Mouse (Mus musculus) spleen, embryonic (tissue): ENCODE data around the gene Nanos1.

Experiments used
- CTCF ChIA-PET: fragments of 350-600 bp; sonication (Branson Sonifier 250); formaldehyde crosslinking; loops from one replicate; lab custom pipeline; 2022; lab: Charles Lee

The Nanos1 gene

DNA sequence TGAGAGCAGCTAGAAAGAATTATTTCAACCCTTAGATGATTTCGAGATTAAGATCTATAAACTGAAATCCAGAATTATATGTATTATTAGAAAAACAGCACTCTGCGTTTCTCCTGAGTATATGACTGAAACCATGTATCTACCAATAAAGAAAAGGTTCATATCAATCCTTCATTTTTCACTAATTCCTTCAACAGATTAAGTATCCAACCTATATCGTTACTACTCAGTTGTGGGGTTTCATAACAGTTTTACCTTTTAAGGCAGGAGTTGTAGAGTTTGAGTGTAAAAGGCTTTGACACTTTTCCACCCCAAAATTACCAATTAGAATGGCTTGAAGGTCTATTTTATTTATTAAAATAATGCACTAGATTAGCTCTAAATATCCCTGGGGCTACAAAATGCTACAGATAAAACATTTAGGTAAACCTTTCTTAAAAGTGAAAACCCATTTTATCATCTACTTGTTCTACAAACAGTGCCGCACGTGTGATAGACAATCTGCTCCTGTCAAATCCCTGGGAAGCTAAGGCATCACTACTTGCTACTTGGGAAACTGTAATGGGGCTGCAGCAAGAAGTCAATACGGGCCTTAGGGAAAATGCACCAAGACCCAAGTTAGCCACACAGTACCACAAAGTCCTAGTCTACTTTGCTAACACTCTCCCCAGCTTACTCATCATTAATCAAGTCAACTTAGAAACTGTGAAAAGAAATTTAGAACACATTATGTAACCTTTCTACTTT is 32.6 kb downstream of the Nanos1 start:
- CTCF ChIA-PET = interaction anchor here (0.6 kb wide), 1 partner anchor 245 kb away, joined by 3 read pairs; no protein-coding TSS in a partner anchor

DNA sequence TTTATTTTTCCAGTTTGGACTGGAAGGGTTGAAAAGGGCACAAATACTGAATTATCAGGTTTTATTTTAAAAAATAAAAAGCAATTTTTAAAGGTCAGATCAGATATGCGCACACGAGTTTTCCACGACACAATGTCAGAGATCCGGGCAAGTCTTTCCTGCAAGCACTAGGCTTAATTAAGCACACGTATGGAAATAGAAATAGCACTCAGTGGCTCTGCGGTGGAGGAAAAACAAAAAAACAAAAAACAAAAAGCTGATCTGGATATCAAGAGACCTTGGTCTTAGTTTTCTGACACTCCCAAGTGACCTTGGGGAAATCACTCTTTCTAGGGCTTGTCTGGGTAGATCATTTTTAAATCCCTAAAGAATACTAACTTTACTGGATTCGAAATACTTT is 33.7 kb downstream of the Nanos1 start:
- CTCF ChIA-PET = no interaction called here

DNA sequence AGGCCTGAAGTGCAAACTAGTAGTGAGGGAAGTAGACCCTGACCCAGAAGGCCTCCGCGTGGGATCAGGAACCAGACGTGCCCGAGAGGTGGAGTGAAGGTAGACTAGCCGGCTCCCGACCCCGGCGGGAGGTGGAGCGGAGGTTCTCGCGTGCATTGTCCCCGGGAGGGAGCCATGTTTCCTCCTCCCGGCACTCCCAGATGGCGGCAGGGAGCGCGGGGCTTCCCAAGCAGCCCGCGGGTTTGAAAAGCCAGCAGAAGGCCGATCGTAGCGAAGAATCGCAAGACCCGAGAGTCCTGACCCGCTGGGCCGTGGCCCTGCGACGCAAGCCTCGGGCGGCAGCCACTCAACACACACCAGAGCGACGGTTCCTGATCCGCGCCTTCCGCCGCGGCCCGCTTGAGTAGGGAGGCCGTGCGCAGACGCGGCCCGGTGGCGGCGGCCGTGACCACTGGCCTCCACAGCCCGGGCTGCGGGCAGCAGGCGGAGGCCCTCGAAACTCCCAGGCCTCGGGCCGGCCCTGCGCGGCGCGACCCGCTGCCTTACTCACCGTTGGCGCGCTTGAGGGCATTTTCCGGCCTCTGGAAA is 34.2 kb downstream of the Nanos1 start:
- CTCF ChIA-PET = no interaction called here

DNA sequence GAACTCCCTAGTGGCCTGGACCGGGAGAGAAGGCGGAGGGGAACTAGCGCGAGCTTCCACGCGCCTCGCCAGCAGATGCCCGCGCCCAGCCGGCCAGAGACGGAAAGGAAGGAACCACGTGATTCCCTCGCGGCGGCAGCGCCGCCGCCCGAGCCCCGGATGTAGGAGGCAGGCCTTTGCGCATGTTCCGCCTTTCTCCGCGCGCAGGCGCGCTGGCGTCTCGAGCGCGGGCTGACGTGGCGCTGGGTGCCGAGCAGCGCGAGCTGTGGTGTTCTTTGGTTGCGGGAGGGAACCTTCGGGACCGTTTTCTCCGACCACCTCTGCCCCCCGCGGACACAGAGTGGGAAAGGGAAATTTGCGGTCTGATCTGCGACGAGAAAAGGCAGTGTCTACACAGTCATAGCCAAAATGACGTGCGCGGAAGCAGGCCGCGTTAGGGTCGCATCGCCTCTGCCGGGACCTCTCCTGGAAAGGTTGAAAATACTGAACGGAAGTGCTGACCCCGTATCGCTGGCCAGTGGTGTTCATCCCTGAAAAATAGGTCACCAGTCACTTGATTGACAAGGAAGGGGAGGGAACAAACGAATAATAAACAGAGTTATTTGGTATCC is 34.9 kb downstream of the Nanos1 start, which contains the start of gene Eif3a:
TSS of gene Eif3a (minus strand) at position 108 of the 611 bp plus-strand sequence.
- CTCF ChIA-PET = no interaction called here

GRCm38 (mm10) chr19:60791164-60791563 is 35.4 kb downstream of the Nanos1 start:
- CTCF ChIA-PET = no interaction called here

- CTCF ChIA-PET = no interaction called here
These were observed 37.5 kb downstream of the Nanos1 start for GRCm38 (mm10) chr19:60793170-60793707.

- CTCF ChIA-PET = no interaction called here
These were observed 39.5 kb downstream of the Nanos1 start for GRCm38 (mm10) chr19:60795244-60795643.

DNA sequence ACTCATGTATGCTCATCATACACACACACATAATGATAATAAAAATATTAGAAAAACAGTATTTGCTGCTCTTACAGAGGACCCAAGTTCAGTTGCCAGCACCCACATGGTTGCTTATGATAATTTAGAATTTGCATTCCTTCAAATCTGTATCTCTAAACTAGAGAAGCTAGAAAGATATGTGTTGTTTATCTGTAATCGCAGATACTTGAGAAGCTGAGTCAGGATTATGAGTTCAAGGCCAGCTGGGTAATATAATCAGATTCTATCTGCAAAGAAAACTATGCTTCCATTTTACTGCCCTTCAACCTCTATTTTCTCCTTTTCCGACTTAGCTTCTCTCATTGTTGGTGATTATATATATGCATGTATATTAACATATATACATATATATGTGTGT is 41.6 kb downstream of the Nanos1 start:
- CTCF ChIA-PET = no interaction called here

- CTCF ChIA-PET = no interaction called here
These were observed 44.2 kb downstream of the Nanos1 start for GRCm38 (mm10) chr19:60799867-60800569.

DNA sequence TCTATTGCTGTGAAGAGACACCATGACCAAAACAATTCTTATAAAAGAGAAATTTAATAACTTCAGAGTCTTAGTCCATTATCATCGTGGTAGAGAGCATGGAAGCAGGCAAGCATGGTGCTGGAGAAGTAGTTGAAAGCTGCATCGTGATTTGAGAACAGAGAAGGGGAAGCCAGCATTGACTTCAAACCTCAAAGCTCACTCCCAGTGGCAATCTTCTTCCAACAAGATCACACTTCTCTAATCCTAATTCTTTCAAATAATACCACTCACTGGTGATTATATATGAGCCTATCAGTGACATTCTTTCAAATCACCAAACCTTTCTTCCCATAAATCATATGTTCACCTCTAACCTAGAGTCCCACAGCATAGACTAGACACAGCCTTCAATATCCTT is 49.1 kb downstream of the Nanos1 start:
- CTCF ChIA-PET = no interaction called here
